Mouse (Mus musculus) embryonic facial prominence, embryonic 10.5 days (tissue): ENCODE measurements at regions not wholly inside any gene's neighbourhood (a gene's known extent, or its start where the extent isn't known, plus 50 kb on each side); places are given as distances from the start of the nearest gene placed in this dataset.

Experiments used
- DNase-seq: peaks from one replicate; pipeline ENCODE4 v3.0.0-alpha.2; 2017; ENCODE audit warnings: low spot score
- H3K27ac ChIP-seq: fragments of 300-500 bp; sonication (generic); replicated peaks from 2 replicates; pipeline ENCODE4 v1.5.1; 2016; ENCODE audit warnings: mild to moderate bottlenecking
- H3K27me3 ChIP-seq: fragments of 300-500 bp; sonication (generic); replicated peaks from 2 replicates; pipeline ENCODE4 v1.6.1; 2016; ENCODE audit warnings: low read depth, mild to moderate bottlenecking; ENCODE audit not compliant: poor library complexity, severe bottlenecking
- H3K36me3 ChIP-seq: fragments of 300-500 bp; sonication (generic); replicated peaks from 2 replicates; pipeline ENCODE4 v1.6.1; 2016; ENCODE audit warnings: mild to moderate bottlenecking, moderate library complexity
- H3K4me1 ChIP-seq: fragments of 300-500 bp; sonication (generic); 2 replicates; pipeline ENCODE4 v1.6.1; 2016
- H3K4me3 ChIP-seq: fragments of 300-500 bp; sonication (generic); 2 replicates; pipeline ENCODE4 v1.5.1; 2016; ENCODE audit warnings: mild to moderate bottlenecking, moderate library complexity
- H3K9me3 ChIP-seq: fragments of 300-500 bp; sonication (generic); 2 replicates; pipeline ENCODE4 v1.6.1; 2016; ENCODE audit warnings: mild to moderate bottlenecking
- WGBS: fragments of 180-500 bp; shearing (Covaris S2); methylation state at CpG from one replicate; pipeline ENCODE4 v1.1.7; 2016; 5-methylcytosine and 5-hydroxymethylcytosine counted together

- Histone ChIP-seq H3K27ac (no peak overlapping the region), H3K4me1 (peaks cover 24% of the 10 kb centered on the region), H3K4me3 (no peak overlapping the region), H3K36me3 (no peaks in the 10 kb centered on the region), H3K27me3 (no peaks in the 10 kb centered on the region), H3K9me3 (no peaks in the 10 kb centered on the region)
- no peak for DNase-seq
- 77% methylated on average over 7 of the region's 7 CpGs for WGBS
These were observed 126.6 kb upstream of the Runx1 start for GRCm38 (mm10) chr16:92952336-92953097.

- 89% methylated on average over 6 of the region's 6 CpGs for WGBS
- Histone ChIP-seq H3K4me3 (no peak overlapping the region), H3K4me1 (peaks cover 24% of the 10 kb centered on the region), H3K9me3 (no peaks in the 10 kb centered on the region), H3K27ac (no peak overlapping the region), H3K27me3 (no peaks in the 10 kb centered on the region), H3K36me3 (no peaks in the 10 kb centered on the region)
- DNase-seq, result no peak
These were observed 125.6 kb upstream of the Runx1 start for GRCm38 (mm10) chr16:92951516-92951915.

DNA sequence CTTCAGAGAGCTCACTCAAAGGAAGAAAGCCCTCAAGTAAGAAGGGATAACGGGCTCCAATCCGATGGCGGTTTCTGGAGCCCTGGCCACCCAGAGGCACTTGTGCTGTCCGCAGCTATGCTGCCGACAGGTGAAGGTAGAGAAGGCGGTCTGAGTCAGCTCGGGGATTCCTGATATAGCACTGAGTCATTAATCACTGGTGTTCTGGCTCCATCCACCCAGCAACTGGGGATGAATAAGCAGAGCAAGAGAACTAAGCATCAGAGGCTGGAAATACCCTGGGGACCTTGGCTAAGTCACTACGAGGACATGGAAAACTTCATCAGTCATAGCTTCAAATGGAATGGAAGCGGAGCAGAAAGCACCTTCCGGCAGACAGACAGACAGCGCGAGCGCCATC is 122.5 kb upstream of the Runx1 start:
- H3K4me3 ChIP-seq, result no peak overlapping the region
- DNase-seq, result no peak
- 0 out of 2 replicates have a peak, but pooled peaks cover under 1% of the 10 kb centered on the region for H3K4me1 ChIP-seq
- H3K36me3 ChIP-seq, result no peaks in the 10 kb centered on the region
- H3K27ac ChIP-seq, result no peak overlapping the region
- H3K9me3 ChIP-seq, result no peaks in the 10 kb centered on the region
- H3K27me3 ChIP-seq, result peaks cover 8% of the 10 kb centered on the region; the same call in 1 of the 2 replicates
- 93% methylated on average over 13 of the region's 13 CpGs for WGBS

DNA sequence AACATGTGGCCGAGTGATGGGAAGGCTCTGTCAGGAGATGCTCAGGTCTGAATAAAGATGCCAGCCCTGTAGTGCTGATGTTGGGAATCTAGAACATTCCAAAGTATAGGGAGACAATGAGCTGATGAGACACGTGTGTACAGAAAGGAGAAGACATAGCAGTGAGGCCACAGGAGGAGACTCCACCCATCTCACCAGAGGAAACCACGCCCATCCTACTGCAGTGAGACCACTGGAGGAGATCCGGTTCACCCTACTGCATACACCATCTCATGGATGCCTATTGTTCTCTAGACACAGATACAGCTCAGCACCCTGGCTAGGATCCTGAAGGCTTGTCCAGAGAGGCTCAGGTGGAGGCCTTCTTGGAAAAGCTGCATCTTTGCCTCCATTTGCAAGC is 120.6 kb upstream of the Runx1 start:
- Histone ChIP-seq H3K9me3 (no peaks in the 10 kb centered on the region), H3K4me3 (no peak overlapping the region), H3K27me3 (peaks cover 8% of the 10 kb centered on the region; the same call in 1 of the 2 replicates), H3K27ac (no peak overlapping the region), H3K36me3 (no peaks in the 10 kb centered on the region), H3K4me1 (no peaks in the 10 kb centered on the region)
- 83% methylated on average over 4 of the region's 4 CpGs for WGBS
- DNase-seq, result no peak

DNA sequence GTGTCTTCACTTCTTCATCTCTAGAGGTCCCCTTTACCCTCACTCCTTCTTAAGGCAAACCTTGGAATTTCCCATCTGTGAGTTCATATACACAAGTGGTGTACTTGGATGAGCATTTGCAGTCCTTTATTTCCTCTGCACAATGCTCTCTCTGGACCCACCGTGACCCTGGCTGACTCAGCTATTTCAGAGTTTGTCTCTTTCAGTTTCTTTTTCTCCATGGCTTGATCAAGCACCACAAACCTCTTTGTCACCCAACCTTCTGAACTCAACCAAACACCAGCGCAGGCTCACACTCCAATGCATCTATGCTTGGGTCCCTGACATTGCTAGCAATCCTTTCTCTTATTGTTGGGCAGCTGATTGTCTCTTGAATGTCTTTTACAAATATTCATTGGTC is 118.0 kb upstream of the Runx1 start:
- 85% methylated on average over 2 of the region's 2 CpGs for WGBS
- H3K27me3 ChIP-seq, result peaks cover 8% of the 10 kb centered on the region; the same call in 1 of the 2 replicates
- no peaks in the 10 kb centered on the region for H3K36me3 ChIP-seq
- H3K4me1 ChIP-seq, result peaks cover 12% of the 10 kb centered on the region
- DNase-seq, result no peak
- no peaks in the 10 kb centered on the region for H3K9me3 ChIP-seq
- no peak overlapping the region for H3K4me3 ChIP-seq
- no peak overlapping the region for H3K27ac ChIP-seq

DNA sequence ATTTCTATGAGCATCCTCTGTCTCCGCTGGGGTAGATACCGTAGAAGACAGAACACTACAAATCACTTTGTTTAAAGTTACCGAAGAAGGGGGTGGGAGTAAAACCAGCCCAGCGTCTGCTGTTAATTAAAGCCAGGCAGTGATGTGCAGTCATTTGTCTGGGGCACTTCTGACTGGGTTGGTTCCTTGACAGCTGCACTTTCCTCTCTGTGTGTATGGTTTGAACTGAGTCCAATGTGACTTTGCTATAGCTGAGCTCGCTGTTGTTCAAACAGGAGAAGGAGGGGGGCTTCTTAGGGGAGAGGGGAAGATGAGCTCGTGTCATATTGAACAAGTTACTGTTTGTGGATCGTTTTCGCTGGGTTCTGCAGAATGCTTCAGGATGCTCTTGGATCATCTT is 113.7 kb upstream of the Runx1 start:
- H3K9me3 ChIP-seq, result no peaks in the 10 kb centered on the region
- H3K4me1 ChIP-seq, result peaks cover 12% of the 10 kb centered on the region
- WGBS, result 23% methylated on average over 8 of the region's 8 CpGs
- H3K4me3 ChIP-seq, result peak overlapping the region; percentile 18; the same call in 1 of the 2 replicates
- DNase-seq, result peak; percentile 65
- H3K27ac ChIP-seq, result 0 out of 2 replicates have a peak overlapping the region, but pooled peaks have one; percentile 35
- no peaks in the 10 kb centered on the region for H3K36me3 ChIP-seq
- peaks cover 9% of the 10 kb centered on the region; the same call in 1 of the 2 replicates for H3K27me3 ChIP-seq

DNA sequence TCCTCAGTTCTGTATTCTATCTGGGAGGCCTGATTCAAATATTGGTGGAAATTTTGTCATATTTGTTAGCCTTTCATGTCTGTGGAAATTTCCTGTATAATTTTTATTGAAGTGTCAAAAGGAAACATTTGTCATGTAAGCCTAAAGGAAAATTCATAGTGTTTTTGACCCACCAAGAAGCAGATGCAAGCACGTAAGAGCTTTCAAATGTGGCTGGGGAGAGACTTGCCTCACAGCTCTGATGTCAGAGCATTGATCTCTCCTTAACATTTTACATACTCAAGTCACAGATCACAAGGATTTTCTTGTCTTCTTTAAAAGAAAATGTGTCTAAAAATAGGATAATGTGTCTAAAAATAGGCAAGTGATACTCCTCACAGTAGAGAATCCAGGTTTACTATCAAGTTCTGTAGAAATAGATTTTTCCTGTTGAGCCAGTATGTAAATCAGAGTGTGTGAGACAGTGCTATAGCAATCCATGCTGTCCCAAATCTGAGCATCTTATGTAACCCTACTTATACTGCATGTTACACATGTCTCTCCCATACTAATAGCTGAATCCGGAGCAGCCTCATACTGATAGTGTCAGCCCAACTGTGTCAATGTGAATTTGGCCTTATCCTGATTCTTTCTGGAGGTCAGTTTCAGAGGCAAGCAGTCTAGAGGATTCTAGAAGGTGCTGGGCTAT is 110.0 kb upstream of the Runx1 start:
- Histone ChIP-seq H3K4me1 (peaks cover 12% of the 10 kb centered on the region), H3K27ac (no peak overlapping the region), H3K36me3 (no peaks in the 10 kb centered on the region), H3K9me3 (no peaks in the 10 kb centered on the region), H3K27me3 (peaks cover 16% of the 10 kb centered on the region), H3K4me3 (no peak overlapping the region)
- 92% methylated on average over 2 of the region's 2 CpGs for WGBS
- DNase-seq, result no peak

- Histone ChIP-seq H3K27me3 (peaks cover 22% of the 10 kb centered on the region), H3K4me3 (no peak overlapping the region), H3K36me3 (no peaks in the 10 kb centered on the region), H3K9me3 (no peaks in the 10 kb centered on the region), H3K27ac (no peak overlapping the region), H3K4me1 (peaks cover 22% of the 10 kb centered on the region)
- 81% methylated on average over 4 of the region's 4 CpGs for WGBS
- DNase-seq, result no peak
These were observed 104.2 kb upstream of the Runx1 start for GRCm38 (mm10) chr16:92930103-92930502.

- Histone ChIP-seq H3K27ac (no peak overlapping the region), H3K4me3 (no peak overlapping the region), H3K4me1 (peaks cover 22% of the 10 kb centered on the region), H3K27me3 (peaks cover 15% of the 10 kb centered on the region), H3K36me3 (no peaks in the 10 kb centered on the region), H3K9me3 (no peaks in the 10 kb centered on the region)
- DNase-seq, result peak; percentile 81
- WGBS, result 38% methylated on average over 7 of the region's 7 CpGs
These were observed 102.3 kb upstream of the Runx1 start for GRCm38 (mm10) chr16:92928201-92928600.

GRCm38 (mm10) chr16:92927662-92928061 is 101.7 kb upstream of the Runx1 start:
- Histone ChIP-seq H3K27ac (peak overlapping the region; percentile 32), H3K27me3 (peaks cover 15% of the 10 kb centered on the region), H3K4me3 (no peak overlapping the region), H3K36me3 (no peaks in the 10 kb centered on the region), H3K9me3 (no peaks in the 10 kb centered on the region), H3K4me1 (peaks cover 22% of the 10 kb centered on the region)
- DNase-seq, result peak; percentile 46
- WGBS, result 28% methylated on average over 2 of the region's 2 CpGs

- WGBS, result 84% methylated on average over 5 of the region's 5 CpGs
- Histone ChIP-seq H3K27ac (no peak overlapping the region), H3K9me3 (no peaks in the 10 kb centered on the region), H3K27me3 (peaks cover 15% of the 10 kb centered on the region), H3K4me3 (no peak overlapping the region), H3K4me1 (peaks cover 24% of the 10 kb centered on the region), H3K36me3 (no peaks in the 10 kb centered on the region)
- no peak for DNase-seq
These were observed 100.9 kb upstream of the Runx1 start for GRCm38 (mm10) chr16:92926853-92927252.

DNA sequence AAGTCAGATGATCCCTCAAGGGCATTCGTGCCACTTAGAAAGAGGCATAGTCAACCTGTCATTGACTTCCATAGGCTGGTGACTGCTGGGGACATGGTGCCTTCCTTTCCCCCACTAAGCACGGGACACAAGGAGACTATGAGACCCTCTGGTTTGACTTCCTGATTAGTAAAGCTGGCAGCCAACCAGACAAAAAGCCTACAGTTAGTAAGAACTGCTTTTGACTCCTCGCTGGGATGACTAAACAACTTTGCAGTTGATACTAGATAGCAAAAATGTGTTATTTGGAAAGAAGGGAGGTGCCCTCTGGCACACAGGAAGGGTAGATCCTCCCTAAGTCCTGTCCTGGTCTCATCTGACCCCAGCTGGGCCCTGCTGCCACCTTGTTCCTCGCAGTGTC is 95.0 kb upstream of the Runx1 start:
- no peaks in the 10 kb centered on the region for H3K9me3 ChIP-seq
- WGBS, result 88% methylated on average over 4 of the region's 4 CpGs
- no peak for DNase-seq
- no peak overlapping the region for H3K27ac ChIP-seq
- no peak overlapping the region for H3K4me3 ChIP-seq
- no peaks in the 10 kb centered on the region for H3K36me3 ChIP-seq
- peaks cover 5% of the 10 kb centered on the region for H3K4me1 ChIP-seq
- peaks cover 4% of the 10 kb centered on the region; the same call in 1 of the 2 replicates for H3K27me3 ChIP-seq

DNA sequence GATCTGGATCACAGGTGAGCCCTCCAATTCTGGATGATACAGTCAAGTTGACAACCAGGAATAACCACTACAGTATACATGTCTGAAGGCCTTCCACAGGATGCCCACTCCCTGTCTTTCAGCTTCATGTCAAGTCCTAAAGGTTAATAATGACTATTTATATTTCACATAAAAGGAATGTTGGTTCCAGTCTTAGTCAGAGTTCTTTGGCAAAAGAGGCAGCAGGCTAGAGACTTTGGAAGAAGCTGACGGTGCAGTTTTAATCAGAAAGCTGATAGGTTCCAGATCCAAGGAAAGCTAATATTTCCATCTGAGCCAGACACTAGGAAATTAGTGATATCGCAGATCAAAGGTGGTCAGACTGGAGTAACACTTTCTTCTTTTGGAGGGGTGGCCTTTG is 91.4 kb upstream of the Runx1 start:
- no peak overlapping the region for H3K4me3 ChIP-seq
- H3K27ac ChIP-seq, result no peak overlapping the region
- no peaks in the 10 kb centered on the region for H3K9me3 ChIP-seq
- H3K36me3 ChIP-seq, result no peaks in the 10 kb centered on the region
- no peaks in the 10 kb centered on the region; the same call in 1 of the 2 replicates for H3K27me3 ChIP-seq
- peaks cover 5% of the 10 kb centered on the region for H3K4me1 ChIP-seq
- 77% methylated on average over 2 of the region's 2 CpGs for WGBS
- DNase-seq, result no peak
